Mouse (Mus musculus): ENCODE results near the gene Spats2. TPM values are rescaled to one million over a fixed set of nuclear protein-coding genes. Genes with fewer than 3 reads are reported as not detected.
"Not testable (repeated sequence)": the region's sequence is repeated elsewhere in the genome, so short reads cannot be mapped to it uniquely, and the experiment has no call there.

Gene Spats2
- polyA plus RNA-seq, 1 experiment from 2014 or later = 72.7 TPM

- no peaks in the 10 kb centered on the region for H3K9me3 ChIP-seq (replicated peaks)
- peak; percentile 39 for ATAC-seq (ENCODE audit: low FRiP score)
- no peaks in the 10 kb centered on the region for H3K36me3 ChIP-seq
- under 1% methylated on average over 35 of the region's 35 CpGs for WGBS
- peak overlapping the region; percentile 71 for H3K4me2 ChIP-seq (replicated peaks)
- H3K27me3 ChIP-seq = no peaks in the 10 kb centered on the region
- peaks cover 33% of the 10 kb centered on the region for H3K4me1 ChIP-seq
- H3K4me3 ChIP-seq = peak overlapping the region; percentile 76
- peak overlapping the region; percentile 97 for H3K27ac ChIP-seq
- H3K9ac ChIP-seq = peak overlapping the region; percentile 91
Measured at GRCm38 (mm10) chr15:99126816-99127365, 1.2 kb downstream of the Spats2 start.

GRCm38 (mm10) chr15:99127851-99128522 is 2.3 kb downstream of the Spats2 start:
- peak overlapping the region; percentile 91 for H3K9ac ChIP-seq
- peaks cover 33% of the 10 kb centered on the region for H3K4me1 ChIP-seq
- H3K27me3 ChIP-seq = no peaks in the 10 kb centered on the region
- 56% methylated on average over 6 of the region's 6 CpGs for WGBS
- H3K9me3 ChIP-seq (replicated peaks) = no peaks in the 10 kb centered on the region
- no peak overlapping the region for H3K27ac ChIP-seq
- H3K36me3 ChIP-seq = no peaks in the 10 kb centered on the region
- peak overlapping the region; percentile 71 for H3K4me2 ChIP-seq (replicated peaks)
- H3K4me3 ChIP-seq = peak overlapping the region; percentile 76
- no peak for ATAC-seq (ENCODE audit: low FRiP score)

GRCm38 (mm10) chr15:99129441-99129840 is 3.7 kb downstream of the Spats2 start:
- H3K9ac ChIP-seq = 0 out of 2 replicates have a peak overlapping the region, but pooled peaks have one; percentile 14

GRCm38 (mm10) chr15:99129956-99130910 is 4.5 kb downstream of the Spats2 start:
- no peak overlapping the region for H3K4me2 ChIP-seq (replicated peaks)
- H3K4me3 ChIP-seq = no peak overlapping the region
- peaks cover 33% of the 10 kb centered on the region for H3K4me1 ChIP-seq
- H3K36me3 ChIP-seq = no peaks in the 10 kb centered on the region; the same call in 1 of the 2 replicates
- 0 out of 2 replicates have a peak overlapping the region, but pooled peaks have one; percentile 14 for H3K9ac ChIP-seq
- H3K9me3 ChIP-seq (replicated peaks) = no peaks in the 10 kb centered on the region
- ATAC-seq (ENCODE audit: low FRiP score) = no peak
- WGBS = 71% methylated on average over 22 of the region's 22 CpGs
- peak overlapping the region; percentile 40; the same call in 1 of the 2 replicates for H3K27ac ChIP-seq
- no peaks in the 10 kb centered on the region for H3K27me3 ChIP-seq

More at GRCm38 (mm10) chr15:99129441-99129840, 3.7 kb downstream of the Spats2 start:
- H3K36me3 ChIP-seq = no peaks in the 10 kb centered on the region; the same call in 1 of the 2 replicates
- H3K4me2 ChIP-seq (replicated peaks) = no peak overlapping the region
- ATAC-seq (ENCODE audit: low FRiP score) = no peak
- H3K4me3 ChIP-seq = no peak overlapping the region
- no peak overlapping the region for H3K27ac ChIP-seq
- no peaks in the 10 kb centered on the region for H3K27me3 ChIP-seq
- no peaks in the 10 kb centered on the region for H3K9me3 ChIP-seq (replicated peaks)
- 61% methylated on average over 11 of the region's 11 CpGs for whole genome bisulfite sequencing
- H3K4me1 ChIP-seq = peaks cover 33% of the 10 kb centered on the region

- Histone ChIP-seq H3K27me3 (no peaks in the 10 kb centered on the region), H3K9ac (no peak overlapping the region), H3K36me3 (peaks cover 17% of the 10 kb centered on the region; the same call in 1 of the 2 replicates), H3K27ac (no peak overlapping the region), H3K4me1 (peaks cover 17% of the 10 kb centered on the region), H3K4me3 (no peak overlapping the region), H3K4me2 (replicated peaks) (no peak overlapping the region), H3K9me3 (replicated peaks) (0 out of 2 replicates have a peak, but pooled peaks cover 4% of the 10 kb centered on the region)
- 89% methylated on average over 5 of the region's 5 CpGs for WGBS
- ATAC-seq (ENCODE audit: low FRiP score) = no peak
Measured at GRCm38 (mm10) chr15:99138389-99138788, 12.7 kb downstream of the Spats2 start.

GRCm38 (mm10) chr15:99139669-99140068 is 14.0 kb downstream of the Spats2 start:
- peaks cover 17% of the 10 kb centered on the region for H3K4me1 ChIP-seq
- no peak for ATAC-seq (ENCODE audit: low FRiP score)
- 0 out of 2 replicates have a peak, but pooled peaks cover 4% of the 10 kb centered on the region for H3K9me3 ChIP-seq (replicated peaks)
- peaks cover 17% of the 10 kb centered on the region; the same call in 1 of the 2 replicates for H3K36me3 ChIP-seq
- WGBS = 55% methylated on average over 6 of the region's 6 CpGs
- no peaks in the 10 kb centered on the region for H3K27me3 ChIP-seq
- no peak overlapping the region for H3K9ac ChIP-seq
- H3K27ac ChIP-seq = 0 out of 2 replicates have a peak overlapping the region, but pooled peaks have one; percentile 17
- H3K4me3 ChIP-seq = no peak overlapping the region
- H3K4me2 ChIP-seq (replicated peaks) = no peak overlapping the region

GRCm38 (mm10) chr15:99150516-99150915 is 24.8 kb downstream of the Spats2 start:
- Histone ChIP-seq H3K4me2 (replicated peaks) (no peak overlapping the region), H3K36me3 (peaks cover 57% of the 10 kb centered on the region), H3K9ac (no peak overlapping the region), H3K9me3 (replicated peaks) (no peaks in the 10 kb centered on the region), H3K27me3 (no peaks in the 10 kb centered on the region), H3K27ac (no peak overlapping the region), H3K4me1 (no peaks in the 10 kb centered on the region), H3K4me3 (no peak overlapping the region)
- no peak for ATAC-seq (ENCODE audit: low FRiP score)
- 93% methylated on average over 7 of the region's 7 CpGs for WGBS

GRCm38 (mm10) chr15:99151324-99151723 is 25.6 kb downstream of the Spats2 start:
- Histone ChIP-seq H3K4me2 (replicated peaks) (no peak overlapping the region), H3K4me1 (no peaks in the 10 kb centered on the region), H3K4me3 (no peak overlapping the region), H3K27ac (no peak overlapping the region), H3K36me3 (peaks cover 49% of the 10 kb centered on the region), H3K9me3 (replicated peaks) (no peaks in the 10 kb centered on the region), H3K9ac (no peak overlapping the region), H3K27me3 (no peaks in the 10 kb centered on the region)
- 88% methylated on average over 8 of the region's 8 CpGs for WGBS
- no peak for ATAC-seq (ENCODE audit: low FRiP score)

GRCm38 (mm10) chr15:99153466-99153865 is 27.8 kb downstream of the Spats2 start:
- Histone ChIP-seq H3K36me3 (peaks cover 38% of the 10 kb centered on the region), H3K9ac (no peak overlapping the region), H3K9me3 (replicated peaks) (no peaks in the 10 kb centered on the region), H3K27ac (no peak overlapping the region), H3K4me2 (replicated peaks) (no peak overlapping the region), H3K27me3 (no peaks in the 10 kb centered on the region), H3K4me1 (no peaks in the 10 kb centered on the region), H3K4me3 (no peak overlapping the region)
- no peak for ATAC-seq (ENCODE audit: low FRiP score)
- WGBS = 96% methylated on average over 8 of the region's 8 CpGs

GRCm38 (mm10) chr15:99154515-99154914 is 28.8 kb downstream of the Spats2 start:
- not testable (repeated sequence) for H3K27ac ChIP-seq; H3K9me3 ChIP-seq (replicated peaks); H3K4me3 ChIP-seq; H3K27me3 ChIP-seq; ATAC-seq (ENCODE audit: low FRiP score); H3K9ac ChIP-seq; H3K4me2 ChIP-seq (replicated peaks); H3K4me1 ChIP-seq
- 93% methylated on average over 10 of the region's 10 CpGs for WGBS
- H3K36me3 ChIP-seq = peaks cover 32% of the 10 kb centered on the region

GRCm38 (mm10) chr15:99163512-99164365 is 38.0 kb downstream of the Spats2 start:
- Histone ChIP-seq H3K27ac (no peak overlapping the region), H3K9ac (no peak overlapping the region), H3K36me3 (peaks cover 21% of the 10 kb centered on the region), H3K27me3 (no peaks in the 10 kb centered on the region), H3K4me1 (no peaks in the 10 kb centered on the region), H3K4me2 (replicated peaks) (no peak overlapping the region), H3K9me3 (replicated peaks) (no peaks in the 10 kb centered on the region), H3K4me3 (no peak overlapping the region)
- WGBS = 76% methylated on average over 12 of the region's 12 CpGs
- no peak for ATAC-seq (ENCODE audit: low FRiP score)

Data from hindbrain, embryonic 12.5 days (tissue).